Mouse (Mus musculus): ENCODE results near the gene Muc20. TPM values are rescaled to one million over a fixed set of nuclear protein-coding genes. Genes with fewer than 3 reads are reported as not detected.
A peak's percentile ranks its signal among the peaks of the same experiment; 100 is the strongest.

The Muc20 gene
- polyA plus RNA-seq, 1 experiment from 2014 or later: 0.04 TPM

GRCm38 (mm10) chr16:32783324-32784062 lies 13.7 kb downstream of the Muc20 start:
- H3K9ac ChIP-seq (ENCODE audit: low read length): no peak overlapping the region
- H3K36me3 ChIP-seq (ENCODE audit: control insufficient read depth, insufficient read depth, low read length): no peaks in the 10 kb centered on the region
- WGBS: 43% methylated on average over 5 of the region's 5 CpGs
- H3K4me3 ChIP-seq (ENCODE audit: low read depth, low read length): no peak overlapping the region
- no peaks in the 10 kb centered on the region for H3K9me3 ChIP-seq (ENCODE audit: control insufficient read depth, low read length)
- H3K4me1 ChIP-seq (replicated peaks; ENCODE audit: control insufficient read depth, insufficient read depth, low read length): no peaks in the 10 kb centered on the region
- 0 out of 2 replicates have a peak overlapping the region, but pooled peaks have one; percentile 16 for H3K27ac ChIP-seq (ENCODE audit: low read depth)
- H3K4me2 ChIP-seq (ENCODE audit: low read length): no peak overlapping the region
- ATAC-seq (replicated peaks; ENCODE audit: low FRiP score, low TSS enrichment, low read depth): no peak
- DNase-seq (ENCODE audit: low spot score): no peak
- H3K27me3 ChIP-seq (replicated peaks; ENCODE audit: control insufficient read depth, insufficient read depth, low read length): no peaks in the 10 kb centered on the region

- Histone ChIP-seq H3K9ac (ENCODE audit: low read length) (no peak overlapping the region), H3K27ac (ENCODE audit: low read depth) (no peak overlapping the region), H3K4me2 (ENCODE audit: low read length) (no peak overlapping the region), H3K4me3 (ENCODE audit: low read depth, low read length) (no peak overlapping the region), H3K4me1 (replicated peaks; ENCODE audit: control insufficient read depth, insufficient read depth, low read length) (no peaks in the 10 kb centered on the region), H3K27me3 (replicated peaks; ENCODE audit: control insufficient read depth, insufficient read depth, low read length) (no peaks in the 10 kb centered on the region), H3K36me3 (ENCODE audit: control insufficient read depth, insufficient read depth, low read length) (no peaks in the 10 kb centered on the region), H3K9me3 (ENCODE audit: control insufficient read depth, low read length) (no peaks in the 10 kb centered on the region)
- DNase-seq (ENCODE audit: low spot score) (no peak), ATAC-seq (replicated peaks; ENCODE audit: low FRiP score, low TSS enrichment, low read depth) (no peak)
- WGBS: 66% methylated on average over 8 of the region's 8 CpGs
Observed at GRCm38 (mm10) chr16:32778956-32779355, 18.3 kb downstream of the Muc20 start.

GRCm38 (mm10) chr16:32776676-32777075 lies 20.6 kb downstream of the Muc20 start:
- Histone ChIP-seq H3K4me1 (replicated peaks; ENCODE audit: control insufficient read depth, insufficient read depth, low read length) (no peaks in the 10 kb centered on the region), H3K9ac (ENCODE audit: low read length) (no peak overlapping the region), H3K27me3 (replicated peaks; ENCODE audit: control insufficient read depth, insufficient read depth, low read length) (no peaks in the 10 kb centered on the region), H3K9me3 (ENCODE audit: control insufficient read depth, low read length) (no peaks in the 10 kb centered on the region), H3K4me2 (ENCODE audit: low read length) (no peak overlapping the region), H3K27ac (ENCODE audit: low read depth) (no peak overlapping the region), H3K36me3 (ENCODE audit: control insufficient read depth, insufficient read depth, low read length) (no peaks in the 10 kb centered on the region), H3K4me3 (ENCODE audit: low read depth, low read length) (no peak overlapping the region)
- ATAC-seq (replicated peaks; ENCODE audit: low FRiP score, low TSS enrichment, low read depth): no peak
- DNase-seq (ENCODE audit: low spot score): no peak
- WGBS: 76% methylated on average over 10 of the region's 10 CpGs

- Histone ChIP-seq H3K27me3 (replicated peaks; ENCODE audit: control insufficient read depth, insufficient read depth, low read length) (no peaks in the 10 kb centered on the region), H3K36me3 (ENCODE audit: control insufficient read depth, insufficient read depth, low read length) (no peaks in the 10 kb centered on the region), H3K4me3 (ENCODE audit: low read depth, low read length) (no peak overlapping the region), H3K27ac (ENCODE audit: low read depth) (no peak overlapping the region), H3K9me3 (ENCODE audit: control insufficient read depth, low read length) (no peaks in the 10 kb centered on the region), H3K4me2 (ENCODE audit: low read length) (no peak overlapping the region), H3K9ac (ENCODE audit: low read length) (no peak overlapping the region), H3K4me1 (replicated peaks; ENCODE audit: control insufficient read depth, insufficient read depth, low read length) (no peaks in the 10 kb centered on the region)
- DNase-seq (ENCODE audit: low spot score): no peak
- 92% methylated on average over 7 of the region's 7 CpGs for WGBS
- ATAC-seq (replicated peaks; ENCODE audit: low FRiP score, low TSS enrichment, low read depth): no peak
Observed at GRCm38 (mm10) chr16:32766904-32767303, 30.3 kb downstream of the Muc20 start.

GRCm38 (mm10) chr16:32764961-32765360 lies 32.3 kb downstream of the Muc20 start:
- Histone ChIP-seq H3K4me2 (ENCODE audit: low read length) (no peak overlapping the region), H3K9ac (ENCODE audit: low read length) (no peak overlapping the region), H3K27ac (ENCODE audit: low read depth) (no peak overlapping the region), H3K36me3 (ENCODE audit: control insufficient read depth, insufficient read depth, low read length) (no peaks in the 10 kb centered on the region), H3K27me3 (replicated peaks; ENCODE audit: control insufficient read depth, insufficient read depth, low read length) (no peaks in the 10 kb centered on the region), H3K9me3 (ENCODE audit: control insufficient read depth, low read length) (no peaks in the 10 kb centered on the region), H3K4me3 (ENCODE audit: low read depth, low read length) (no peak overlapping the region), H3K4me1 (replicated peaks; ENCODE audit: control insufficient read depth, insufficient read depth, low read length) (no peaks in the 10 kb centered on the region)
- DNase-seq (ENCODE audit: low spot score) (no peak), ATAC-seq (replicated peaks; ENCODE audit: low FRiP score, low TSS enrichment, low read depth) (no peak)
- WGBS: 71% methylated on average over 6 of the region's 6 CpGs

GRCm38 (mm10) chr16:32764550-32764949 lies 32.7 kb downstream of the Muc20 start:
- Histone ChIP-seq H3K36me3 (ENCODE audit: control insufficient read depth, insufficient read depth, low read length) (no peaks in the 10 kb centered on the region), H3K27ac (ENCODE audit: low read depth) (no peak overlapping the region), H3K4me3 (ENCODE audit: low read depth, low read length) (no peak overlapping the region), H3K27me3 (replicated peaks; ENCODE audit: control insufficient read depth, insufficient read depth, low read length) (no peaks in the 10 kb centered on the region), H3K9me3 (ENCODE audit: control insufficient read depth, low read length) (no peaks in the 10 kb centered on the region), H3K9ac (ENCODE audit: low read length) (no peak overlapping the region), H3K4me2 (ENCODE audit: low read length) (no peak overlapping the region), H3K4me1 (replicated peaks; ENCODE audit: control insufficient read depth, insufficient read depth, low read length) (no peaks in the 10 kb centered on the region)
- DNase-seq (ENCODE audit: low spot score) (no peak), ATAC-seq (replicated peaks; ENCODE audit: low FRiP score, low TSS enrichment, low read depth) (no peak)
- WGBS: 89% methylated on average over 2 of the region's 2 CpGs

- WGBS: 91% methylated on average over 5 of the region's 5 CpGs
- DNase-seq (ENCODE audit: low spot score) (no peak), ATAC-seq (replicated peaks; ENCODE audit: low FRiP score, low TSS enrichment, low read depth) (no peak)
- no peak overlapping the region for H3K4me3 ChIP-seq (ENCODE audit: low read depth, low read length)
- no peak overlapping the region for H3K9ac ChIP-seq (ENCODE audit: low read length)
- H3K9me3 ChIP-seq (ENCODE audit: control insufficient read depth, low read length): no peaks in the 10 kb centered on the region
- no peak overlapping the region for H3K27ac ChIP-seq (ENCODE audit: low read depth)
- H3K4me2 ChIP-seq (ENCODE audit: low read length): no peak overlapping the region
- H3K27me3 ChIP-seq (replicated peaks; ENCODE audit: control insufficient read depth, insufficient read depth, low read length): no peaks in the 10 kb centered on the region
- no peaks in the 10 kb centered on the region for H3K36me3 ChIP-seq (ENCODE audit: control insufficient read depth, insufficient read depth, low read length)
- H3K4me1 ChIP-seq (replicated peaks; ENCODE audit: control insufficient read depth, insufficient read depth, low read length): no peaks in the 10 kb centered on the region
Observed at GRCm38 (mm10) chr16:32750242-32751127, 46.8 kb downstream of the Muc20 start.

GRCm38 (mm10) chr16:32745852-32746251 lies 51.4 kb downstream of the Muc20 start:
- ATAC-seq (replicated peaks; ENCODE audit: low FRiP score, low TSS enrichment, low read depth): peak; percentile 78; the same call in 1 of the 2 replicates
- no peak overlapping the region for H3K4me2 ChIP-seq (ENCODE audit: low read length)
- H3K27me3 ChIP-seq (replicated peaks; ENCODE audit: control insufficient read depth, insufficient read depth, low read length): no peaks in the 10 kb centered on the region
- WGBS: 60% methylated on average over 6 of the region's 6 CpGs
- no peak for DNase-seq (ENCODE audit: low spot score)
- no peak overlapping the region for H3K4me3 ChIP-seq (ENCODE audit: low read depth, low read length)
- no peak overlapping the region for H3K9ac ChIP-seq (ENCODE audit: low read length)
- H3K9me3 ChIP-seq (ENCODE audit: control insufficient read depth, low read length): no peaks in the 10 kb centered on the region
- H3K36me3 ChIP-seq (ENCODE audit: control insufficient read depth, insufficient read depth, low read length): no peaks in the 10 kb centered on the region
- H3K27ac ChIP-seq (ENCODE audit: low read depth): peak overlapping the region; percentile 47; the same call in 1 of the 2 replicates
- H3K4me1 ChIP-seq (replicated peaks; ENCODE audit: control insufficient read depth, insufficient read depth, low read length): no peaks in the 10 kb centered on the region

Data from intestine, embryonic 14.5 days (tissue).